Mouse (Mus musculus) heart, adult 9 months (tissue): ENCODE results near the gene Rpusd3.

Source experiments
- DNase-seq, 2 experiments: peaks; one replicate each; pipeline ENCODE4 v3.0.0; 2022; ENCODE audit warnings: low spot score in 2 of 2

Rpusd3 gene

GRCm38 (mm10) chr6:113419199-113419587, at the start of gene Rpusd3:
Gene Rpusd3 (minus strand): TSS chr6:113419340.
- peak; percentile 96 to 97 for DNase-seq

- DNase-seq: no peak
Measured at GRCm38 (mm10) chr6:113468512-113468911, 49.4 kb upstream of the Rpusd3 start.

- no peak for DNase-seq
Measured at GRCm38 (mm10) chr6:113465602-113466001, 46.5 kb upstream of the Rpusd3 start.

GRCm38 (mm10) chr6:113464040-113464439, 44.9 kb upstream of the Rpusd3 start:
- no peak for DNase-seq

- no peak for DNase-seq
Measured at GRCm38 (mm10) chr6:113458635-113459034, 39.5 kb upstream of the Rpusd3 start.

- DNase-seq: no peak
Measured at GRCm38 (mm10) chr6:113457952-113458534, 38.9 kb upstream of the Rpusd3 start, which contains the start of gene Il17re. Gene Il17re (plus strand): TSS chr6:113458484.

- no peak for DNase-seq
Measured at GRCm38 (mm10) chr6:113455007-113455406, 35.9 kb upstream of the Rpusd3 start.

GRCm38 (mm10) chr6:113451839-113452238, 32.7 kb upstream of the Rpusd3 start:
- no peak for DNase-seq

- no peak for DNase-seq
Measured at GRCm38 (mm10) chr6:113447639-113448038, 28.5 kb upstream of the Rpusd3 start.

GRCm38 (mm10) chr6:113444207-113444965, 25.2 kb upstream of the Rpusd3 start:
- no peak for DNase-seq

- no peak for DNase-seq
Measured at GRCm38 (mm10) chr6:113443091-113443490, 24.0 kb upstream of the Rpusd3 start.

- peak; percentile 88 to 93 for DNase-seq
Measured at GRCm38 (mm10) chr6:113442442-113443090, 23.4 kb upstream of the Rpusd3 start, which contains the start of gene Jagn1. Gene Jagn1 (plus strand): TSS chr6:113442569.

GRCm38 (mm10) chr6:113442087-113442441, 22.9 kb upstream of the Rpusd3 start:
- DNase-seq: no peak

- peak; percentile 26 to 51 for DNase-seq
Measured at GRCm38 (mm10) chr6:113441147-113441680, 22.1 kb upstream of the Rpusd3 start.

GRCm38 (mm10) chr6:113440686-113441085, 21.5 kb upstream of the Rpusd3 start:
- no peak for DNase-seq

- DNase-seq: no peak
Measured at GRCm38 (mm10) chr6:113438721-113439430, 19.7 kb upstream of the Rpusd3 start.

GRCm38 (mm10) chr6:113437135-113437534, 18.0 kb upstream of the Rpusd3 start:
- DNase-seq: no peak

- DNase-seq: no peak
Measured at GRCm38 (mm10) chr6:113435664-113436205, 16.6 kb upstream of the Rpusd3 start, which contains the start of gene Cidec. Gene Cidec (minus strand): TSS chr6:113435760.

- DNase-seq: no peak
Measured at GRCm38 (mm10) chr6:113434691-113435090, 15.6 kb upstream of the Rpusd3 start.

- DNase-seq: no peak
Measured at GRCm38 (mm10) chr6:113433661-113434060, 14.5 kb upstream of the Rpusd3 start.

- DNase-seq: no peak
Measured at GRCm38 (mm10) chr6:113431801-113432200, 12.7 kb upstream of the Rpusd3 start.
